Mouse (Mus musculus): ENCODE measurements around the gene Ubc.
"Not testable (repeated sequence)": the region's sequence is repeated elsewhere in the genome, so short reads cannot be mapped to it uniquely, and the experiment has no call there.

Gene Ubc

GRCm38 (mm10) chr5:125389579-125390441 is at the start of gene Ubc:
Ubc (minus strand) TSS chr5:125390202.
- DNase-seq (ENCODE audit: low spot score in 2 of 2), result peak in 1 of 2 experiments; percentile 89

- not testable (repeated sequence) for DNase-seq (ENCODE audit: low spot score in 2 of 2)
These were observed 44.3 kb upstream of the Ubc start for GRCm38 (mm10) chr5:125434347-125434746.

GRCm38 (mm10) chr5:125433793-125434337 is 43.9 kb upstream of the Ubc start, which contains the start of gene Dhx37:
Dhx37 (minus strand) TSS chr5:125434121.
- DNase-seq (ENCODE audit: low spot score in 2 of 2), result peak; percentile 82 to 94

GRCm38 (mm10) chr5:125432324-125432723 is 42.3 kb upstream of the Ubc start:
- DNase-seq (ENCODE audit: low spot score in 2 of 2), result not testable (repeated sequence)

- DNase-seq (ENCODE audit: low spot score in 2 of 2), result no peak
These were observed 36.3 kb upstream of the Ubc start for GRCm38 (mm10) chr5:125426343-125426742.

- DNase-seq (ENCODE audit: low spot score in 2 of 2), result no peak
These were observed 35.8 kb upstream of the Ubc start for GRCm38 (mm10) chr5:125425698-125426276.

GRCm38 (mm10) chr5:125419124-125419523 is 29.1 kb upstream of the Ubc start:
- no peak for DNase-seq (ENCODE audit: low spot score in 2 of 2)

GRCm38 (mm10) chr5:125418636-125419035 is 28.6 kb upstream of the Ubc start:
- no peak for DNase-seq (ENCODE audit: low spot score in 2 of 2)

- DNase-seq (ENCODE audit: low spot score in 2 of 2), result no peak
These were observed 26.2 kb upstream of the Ubc start for GRCm38 (mm10) chr5:125416183-125416582.

- no peak for DNase-seq (ENCODE audit: low spot score in 2 of 2)
These were observed 23.8 kb upstream of the Ubc start for GRCm38 (mm10) chr5:125413763-125414162.

GRCm38 (mm10) chr5:125412536-125412935 is 22.5 kb upstream of the Ubc start:
- DNase-seq (ENCODE audit: low spot score in 2 of 2), result not testable (repeated sequence)

- DNase-seq (ENCODE audit: low spot score in 2 of 2), result peak in 1 of 2 experiments; percentile 68
These were observed 22.0 kb upstream of the Ubc start for GRCm38 (mm10) chr5:125411972-125412530.

- DNase-seq (ENCODE audit: low spot score in 2 of 2), result peak in 1 of 2 experiments; percentile 64
These were observed 19.5 kb upstream of the Ubc start for GRCm38 (mm10) chr5:125409348-125410090.

GRCm38 (mm10) chr5:125408842-125409241 is 18.8 kb upstream of the Ubc start:
- peak in 1 of 2 experiments; percentile 90 for DNase-seq (ENCODE audit: low spot score in 2 of 2)

GRCm38 (mm10) chr5:125407910-125408575 is 18.0 kb upstream of the Ubc start:
- DNase-seq (ENCODE audit: low spot score in 2 of 2), result no peak

GRCm38 (mm10) chr5:125407020-125407830 is 17.2 kb upstream of the Ubc start:
- no peak for DNase-seq (ENCODE audit: low spot score in 2 of 2)

GRCm38 (mm10) chr5:125406322-125407016 is 16.5 kb upstream of the Ubc start:
- peak in 1 of 2 experiments; percentile 67 for DNase-seq (ENCODE audit: low spot score in 2 of 2)

GRCm38 (mm10) chr5:125405546-125406248 is 15.7 kb upstream of the Ubc start:
- DNase-seq (ENCODE audit: low spot score in 2 of 2), result peak in 1 of 2 experiments; percentile 96
